ENCODE assay signal across 8 mouse cellular contexts in the genomic region with DNA sequence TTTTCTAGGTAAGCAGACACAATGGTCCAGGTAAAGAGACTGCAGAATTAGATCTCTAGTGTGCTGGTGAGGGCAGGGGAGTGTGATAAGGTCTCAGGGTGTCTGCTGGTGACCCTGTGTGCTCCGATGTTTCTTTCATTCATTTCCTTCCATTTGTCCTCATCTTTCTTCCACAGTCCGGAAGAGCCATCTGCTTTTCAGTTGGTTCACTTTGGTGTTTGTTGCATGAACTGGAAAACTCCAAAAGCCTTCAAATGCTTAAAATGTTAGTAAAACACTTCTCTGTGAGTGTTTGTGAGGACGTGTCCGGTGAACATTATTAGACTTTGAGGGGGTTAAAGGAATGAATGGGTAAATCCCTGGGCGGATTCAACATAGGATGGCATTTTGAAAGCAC. TPM values are rescaled to one million over a fixed set of nuclear protein-coding genes. Genes with fewer than 3 reads are reported as not detected.
DNase-seq lines count a peak whose midpoint lies in the region; ATAC-seq lines count a peak whose summit lies in the region.

No protein-coding gene starts in this region.

- ATAC-seq in liver, embryonic 11.5 days (replicated peaks; ENCODE audit: low FRiP score), result no peak
- ATAC-seq in intestine, embryonic 14.5 days (replicated peaks; ENCODE audit: low FRiP score, low TSS enrichment, low read depth), result no peak
- ATAC-seq in neural tube, embryonic 12.5 days (ENCODE audit: low FRiP score, low read depth), result no peak
- no peak for ATAC-seq in granulocyte monocyte progenitor cell, adult 5-6 weeks (replicated peaks; ENCODE audit: poor library complexity, severe bottlenecking)

- 54% methylated on average over 5 of the region's 5 CpGs for WGBS in liver, embryonic 11.5 days
- 37% methylated on average over 5 of the region's 5 CpGs for WGBS in intestine, embryonic 14.5 days
- WGBS in neural tube, embryonic 12.5 days, result 49% methylated on average over 5 of the region's 5 CpGs

- peaks cover 3% of the 10 kb centered on the region for H3K4me1 ChIP-seq in liver, embryonic 11.5 days (replicated peaks; ENCODE audit: control insufficient read depth, insufficient read depth, low read length)
- no peaks in the 10 kb centered on the region for H3K4me1 ChIP-seq in intestine, embryonic 14.5 days (replicated peaks; ENCODE audit: control insufficient read depth, insufficient read depth, low read length)
- H3K4me1 ChIP-seq in neural tube, embryonic 12.5 days, result 0 out of 2 replicates have a peak, but pooled peaks cover 3% of the 10 kb centered on the region

- H3K9ac ChIP-seq in liver, embryonic 11.5 days (ENCODE audit: low read depth, low read length), result peak overlapping the region; percentile 56
- H3K9ac ChIP-seq in intestine, embryonic 14.5 days (ENCODE audit: low read length), result peak overlapping the region; percentile 25; the same call in 1 of the 2 replicates
- 0 out of 2 replicates have a peak overlapping the region, but pooled peaks have one; percentile 45 for H3K9ac ChIP-seq in neural tube, embryonic 12.5 days

- H3K9me3 ChIP-seq in liver, embryonic 11.5 days (ENCODE audit: control insufficient read depth, low read length), result no peaks in the 10 kb centered on the region
- H3K9me3 ChIP-seq in intestine, embryonic 14.5 days (ENCODE audit: control insufficient read depth, low read length), result no peaks in the 10 kb centered on the region
- H3K9me3 ChIP-seq in neural tube, embryonic 12.5 days, result no peaks in the 10 kb centered on the region

- H3K27me3 ChIP-seq in liver, embryonic 11.5 days (replicated peaks; ENCODE audit: control insufficient read depth, insufficient read depth, low read length), result no peaks in the 10 kb centered on the region
- no peaks in the 10 kb centered on the region for H3K27me3 ChIP-seq in intestine, embryonic 14.5 days (replicated peaks; ENCODE audit: control insufficient read depth, insufficient read depth, low read length)
- H3K27me3 ChIP-seq in neural tube, embryonic 12.5 days (replicated peaks), result no peaks in the 10 kb centered on the region

- peak overlapping the region; percentile 65 for H3K4me3 ChIP-seq in liver, embryonic 11.5 days (ENCODE audit: low read depth, low read length)
- peak overlapping the region; percentile 76 for H3K4me3 ChIP-seq in intestine, embryonic 14.5 days (ENCODE audit: low read depth, low read length)
- H3K4me3 ChIP-seq in neural tube, embryonic 12.5 days, result peak overlapping the region; percentile 55

- peak; percentile 39 for DNase-seq in liver, embryonic 11.5 days (ENCODE audit: low spot score)
- DNase-seq in liver, result no peak
- peak; percentile 42 for DNase-seq in embryo, embryonic 9.5 days (ENCODE audit: extremely low spot score)
- no peak for DNase-seq in intestine, embryonic 14.5 days (ENCODE audit: low spot score)
- no peak for DNase-seq in right cerebral cortex, adult 18-20 months
- no peak for DNase-seq in urinary bladder, adult 18-20 months (ENCODE audit: low spot score in 2 of 2)

- no peaks in the 10 kb centered on the region for H3K36me3 ChIP-seq in liver, embryonic 11.5 days (ENCODE audit: control insufficient read depth, insufficient read depth, low read length)
- H3K36me3 ChIP-seq in intestine, embryonic 14.5 days (ENCODE audit: control insufficient read depth, insufficient read depth, low read length), result no peaks in the 10 kb centered on the region
- no peaks in the 10 kb centered on the region for H3K36me3 ChIP-seq in neural tube, embryonic 12.5 days

- H3K4me2 ChIP-seq in liver, embryonic 11.5 days, result peak overlapping the region; percentile 64
- peak overlapping the region; percentile 46 for H3K4me2 ChIP-seq in intestine, embryonic 14.5 days (ENCODE audit: low read length)
- peak overlapping the region; percentile 52 for H3K4me2 ChIP-seq in neural tube, embryonic 12.5 days (replicated peaks)

- H3K27ac ChIP-seq in liver, embryonic 11.5 days (ENCODE audit: low read depth, low read length), result no peak overlapping the region
- peak overlapping the region; percentile 33; the same call in 1 of the 2 replicates for H3K27ac ChIP-seq in intestine, embryonic 14.5 days (ENCODE audit: low read depth)
- H3K27ac ChIP-seq in neural tube, embryonic 12.5 days, result no peak overlapping the region

RNA-seq across cellular contexts. Expression of a gene that starts 27.9 kb away (rescaled TPM):
- polyA plus RNA-seq in liver, embryonic 11.5 days (2014; fragmentation: Nextera tagmentation; extraction: Ambion mirVana), result not detected in 2 replicates
- 0.20 and 0.26 TPM in 2 replicates for polyA plus RNA-seq in intestine, embryonic 14.5 days (2014; fragmentation: Nextera tagmentation; extraction: Ambion mirVana)
- 0.11 TPM in 1 of 2 replicates, not detected in the other for polyA plus RNA-seq in neural tube, embryonic 12.5 days (2016; fragmentation: Nextera tagmentation; extraction: Ambion mirVana)
- total RNA-seq in granulocyte monocyte progenitor cell, adult 5-6 weeks (2014; fragmentation: Nextera tagmentation), result not detected in 2 replicates
- 0.34 and 1.0 TPM in 2 replicates for total RNA-seq in granulocyte monocyte progenitor cell, adult 5-6 weeks (2017)

RNA-seq across cellular contexts. Expression of a gene that starts 38.3 kb away (rescaled TPM):
- not detected in 2 replicates for polyA plus RNA-seq in liver, embryonic 11.5 days (2014; fragmentation: Nextera tagmentation; extraction: Ambion mirVana)
- polyA plus RNA-seq in intestine, embryonic 14.5 days (2014; fragmentation: Nextera tagmentation; extraction: Ambion mirVana), result not detected in 2 replicates
- polyA plus RNA-seq in neural tube, embryonic 12.5 days (2016; fragmentation: Nextera tagmentation; extraction: Ambion mirVana), result not detected in 2 replicates
- total RNA-seq in granulocyte monocyte progenitor cell, adult 5-6 weeks (2014; fragmentation: Nextera tagmentation), result not detected in 2 replicates
- not detected in 2 replicates for total RNA-seq in granulocyte monocyte progenitor cell, adult 5-6 weeks (2017)

Comparison
In these comparisons a context has a peak if more than half of its experiments do, and no peak if none do; other contexts are left out.
1. DNase-seq: peak in liver, embryonic 11.5 days (single experiment) and embryo, embryonic 9.5 days (single experiment); none in liver (single experiment), intestine, embryonic 14.5 days (single experiment), right cerebral cortex, adult 18-20 months (single experiment) and urinary bladder, adult 18-20 months (0 of 2).
2. Peak in every context shown above with its lines, with median percentiles within 50 percentile points of each other: H3K4me2 ChIP-seq, H3K4me3 ChIP-seq and H3K9ac ChIP-seq.